Mouse (Mus musculus): ENCODE data around the gene Gm28044. TPM values are rescaled to one million over a fixed set of nuclear protein-coding genes. Genes with fewer than 3 reads are reported as not detected.
"Not testable (repeated sequence)": the region's sequence is repeated elsewhere in the genome, so short reads cannot be mapped to it uniquely, and the experiment has no call there.

The Gm28044 gene
- 0.41 and 0.58 TPM in 2 replicates for polyA plus RNA-seq (2014; fragmentation: Nextera tagmentation; extraction: Ambion mirVana)

GRCm38 (mm10) chr13:67360131-67360744 is at the start of gene Gm28044, which contains the start of gene Zfp953:
Gene Gm28044 (minus strand): TSS chr13:67360536.
Gene Zfp953 (minus strand): TSS chr13:67360605.
- ATAC-seq (replicated peaks; ENCODE audit: low FRiP score) = peak; percentile 84
- Histone ChIP-seq H3K4me3 (ENCODE audit: low read depth, low read length) (peak within 1 kb of the TSS; percentile 55), H3K27ac (ENCODE audit: low read depth, low read length) (no peak within 1 kb of the TSS), H3K4me2 (peak within 1 kb of the TSS; percentile 64), H3K36me3 (ENCODE audit: control insufficient read depth, insufficient read depth, low read length) (no peaks in the 10 kb centered on the region), H3K9ac (ENCODE audit: low read depth, low read length) (peak within 1 kb of the TSS; percentile 65), H3K9me3 (ENCODE audit: control insufficient read depth, low read length) (no peaks in the 10 kb centered on the region), H3K4me1 (replicated peaks; ENCODE audit: control insufficient read depth, insufficient read depth, low read length) (no peaks in the 10 kb centered on the region), H3K27me3 (replicated peaks; ENCODE audit: control insufficient read depth, insufficient read depth, low read length) (no peaks in the 10 kb centered on the region)
- WGBS = under 1% methylated on average over 15 of the region's 15 CpGs
- peak; percentile 80 for DNase-seq (ENCODE audit: low spot score)

DNA sequence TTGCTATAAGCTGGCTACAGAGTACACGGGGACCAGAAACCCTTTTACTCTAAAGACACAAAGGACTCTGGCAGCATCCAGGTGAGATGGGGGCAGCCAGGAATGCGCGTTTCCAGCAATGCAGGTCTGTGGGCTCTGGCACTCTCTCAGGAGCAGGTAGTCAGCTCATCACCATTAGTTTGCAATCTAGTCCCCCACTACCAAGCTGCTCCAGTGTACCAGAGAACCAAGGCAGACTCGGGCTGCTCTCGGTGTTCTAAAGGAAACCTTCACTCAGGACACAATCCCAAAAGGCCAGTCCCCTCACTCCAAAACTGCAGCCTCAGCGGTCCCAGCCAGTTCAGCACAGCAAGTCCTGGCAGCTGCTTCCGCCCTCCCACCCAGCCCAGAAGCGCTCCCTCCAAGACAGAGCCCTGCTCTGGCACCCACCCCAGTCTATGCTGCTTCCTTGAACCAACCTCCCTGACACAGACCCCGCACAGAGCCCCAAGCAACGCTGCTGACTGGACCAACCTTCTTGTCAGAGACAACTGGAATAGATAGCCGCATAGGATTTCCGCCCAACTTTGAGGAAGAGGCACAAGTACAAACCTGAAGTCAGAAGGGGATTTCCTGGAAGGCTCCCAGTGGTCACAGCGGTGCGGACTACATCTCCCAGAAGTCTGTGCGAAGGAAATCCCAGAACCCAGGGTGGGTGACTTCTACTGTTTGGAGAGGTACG is 39.0 kb upstream of the Gm28044 start, which contains the start of gene Zfp429:
TSS of gene Zfp429 (minus strand) at position 637 of the 721 bp plus-strand sequence.
- WGBS = 4% methylated on average over 14 of the region's 16 CpGs
- peak; percentile 78 for DNase-seq (ENCODE audit: low spot score)
- H3K27me3 ChIP-seq (replicated peaks; ENCODE audit: control insufficient read depth, insufficient read depth, low read length) = not testable (repeated sequence)

GRCm38 (mm10) chr13:67376255-67376654 is 15.9 kb upstream of the Gm28044 start:
- 62% methylated on average over 3 of the region's 3 CpGs for WGBS
- not testable (repeated sequence) for H3K27me3 ChIP-seq (replicated peaks; ENCODE audit: control insufficient read depth, insufficient read depth, low read length); DNase-seq (ENCODE audit: low spot score); H3K9me3 ChIP-seq (ENCODE audit: control insufficient read depth, low read length); H3K9ac ChIP-seq (ENCODE audit: low read depth, low read length); H3K36me3 ChIP-seq (ENCODE audit: control insufficient read depth, insufficient read depth, low read length); H3K4me1 ChIP-seq (replicated peaks; ENCODE audit: control insufficient read depth, insufficient read depth, low read length); H3K4me2 ChIP-seq; H3K4me3 ChIP-seq (ENCODE audit: low read depth, low read length); ATAC-seq (replicated peaks; ENCODE audit: low FRiP score); H3K27ac ChIP-seq (ENCODE audit: low read depth, low read length)

More for the DNA sequence above, 39.0 kb upstream of the Gm28044 start, which contains the start of gene Zfp429:
- not testable (repeated sequence) for H3K36me3 ChIP-seq (ENCODE audit: control insufficient read depth, insufficient read depth, low read length); H3K27ac ChIP-seq (ENCODE audit: low read depth, low read length); H3K9me3 ChIP-seq (ENCODE audit: control insufficient read depth, low read length); H3K4me1 ChIP-seq (replicated peaks; ENCODE audit: control insufficient read depth, insufficient read depth, low read length)
- peak within 1 kb of the TSS; percentile 64 for H3K4me3 ChIP-seq (ENCODE audit: low read depth, low read length)
- peak within 1 kb of the TSS; percentile 58 for H3K9ac ChIP-seq (ENCODE audit: low read depth, low read length)
- H3K4me2 ChIP-seq = peak within 1 kb of the TSS; percentile 63
- peak; percentile 94 for ATAC-seq (replicated peaks; ENCODE audit: low FRiP score)

- H3K36me3 ChIP-seq (ENCODE audit: control insufficient read depth, insufficient read depth, low read length); H3K27ac ChIP-seq (ENCODE audit: low read depth, low read length); H3K4me1 ChIP-seq (replicated peaks; ENCODE audit: control insufficient read depth, insufficient read depth, low read length); H3K27me3 ChIP-seq (replicated peaks; ENCODE audit: control insufficient read depth, insufficient read depth, low read length); H3K9me3 ChIP-seq (ENCODE audit: control insufficient read depth, low read length): not testable (repeated sequence)
- peak within 1 kb of the TSS; percentile 60 for H3K9ac ChIP-seq (ENCODE audit: low read depth, low read length)
- ATAC-seq (replicated peaks; ENCODE audit: low FRiP score) = peak; percentile 97
- peak; percentile 71 for DNase-seq (ENCODE audit: low spot score)
- peak within 1 kb of the TSS; percentile 68 for H3K4me2 ChIP-seq
- 9% methylated on average over 14 of the region's 15 CpGs for WGBS
- peak within 1 kb of the TSS; percentile 59 for H3K4me3 ChIP-seq (ENCODE audit: low read depth, low read length)
These were observed 14.9 kb upstream of the Gm28044 start, which contains the start of the genes Gm28041 and Zfp456 for GRCm38 (mm10) chr13:67375050-67375911. Gene Gm28041 (minus strand): TSS chr13:67375733. Gene Zfp456 (minus strand): TSS chr13:67375810.

DNA sequence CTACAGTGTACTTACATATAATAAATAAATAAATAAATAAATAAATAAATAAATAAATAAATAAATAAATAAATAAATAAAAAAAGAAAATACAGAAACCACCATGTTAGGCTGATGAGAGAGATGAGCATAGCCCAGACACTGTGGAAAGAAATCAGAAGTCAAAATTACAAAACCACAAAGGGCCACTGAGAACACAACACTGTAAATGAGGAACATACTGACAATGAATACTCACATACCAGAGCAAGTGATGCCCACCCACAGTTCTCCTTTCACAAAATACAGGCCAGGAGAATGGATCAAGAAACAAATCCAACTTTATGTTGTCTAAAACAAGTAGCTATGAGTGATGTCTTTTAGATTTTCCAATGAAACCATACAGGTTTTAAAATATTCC is 8.5 kb downstream of the Gm28044 start:
- Histone ChIP-seq H3K4me3 (ENCODE audit: low read depth, low read length) (no peak overlapping the region), H3K4me2 (no peak overlapping the region), H3K4me1 (replicated peaks; ENCODE audit: control insufficient read depth, insufficient read depth, low read length) (no peaks in the 10 kb centered on the region), H3K9me3 (ENCODE audit: control insufficient read depth, low read length) (no peaks in the 10 kb centered on the region), H3K27ac (ENCODE audit: low read depth, low read length) (no peak overlapping the region), H3K36me3 (ENCODE audit: control insufficient read depth, insufficient read depth, low read length) (no peaks in the 10 kb centered on the region), H3K9ac (ENCODE audit: low read depth, low read length) (no peak overlapping the region), H3K27me3 (replicated peaks; ENCODE audit: control insufficient read depth, insufficient read depth, low read length) (no peaks in the 10 kb centered on the region)
- DNase-seq (ENCODE audit: low spot score) = no peak
- ATAC-seq (replicated peaks; ENCODE audit: low FRiP score) = no peak

DNA sequence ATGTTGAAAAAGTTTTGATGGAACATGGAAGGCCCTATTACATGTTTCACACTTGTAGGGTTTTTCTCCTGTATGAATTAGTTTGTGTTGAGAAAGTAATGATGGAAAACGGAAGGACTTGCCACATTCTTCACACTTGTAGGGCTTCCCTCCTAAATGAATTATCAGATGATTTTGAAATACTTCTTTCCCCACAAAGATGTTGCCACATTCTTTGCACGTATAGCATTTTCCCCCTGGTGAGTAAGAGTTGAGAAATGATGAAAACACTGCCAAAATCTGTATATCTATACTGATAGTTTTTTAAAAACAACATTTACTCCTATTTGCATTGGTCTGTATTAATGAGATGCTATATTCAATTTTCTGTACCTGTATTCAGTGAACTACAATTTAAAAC is 16.9 kb downstream of the Gm28044 start:
- Histone ChIP-seq H3K4me3 (ENCODE audit: low read depth, low read length) (no peak overlapping the region), H3K4me2 (no peak overlapping the region), H3K9ac (ENCODE audit: low read depth, low read length) (no peak overlapping the region), H3K27ac (ENCODE audit: low read depth, low read length) (no peak overlapping the region), H3K9me3 (ENCODE audit: control insufficient read depth, low read length) (no peaks in the 10 kb centered on the region), H3K36me3 (ENCODE audit: control insufficient read depth, insufficient read depth, low read length) (peaks cover 6% of the 10 kb centered on the region), H3K4me1 (replicated peaks; ENCODE audit: control insufficient read depth, insufficient read depth, low read length) (no peaks in the 10 kb centered on the region), H3K27me3 (replicated peaks; ENCODE audit: control insufficient read depth, insufficient read depth, low read length) (no peaks in the 10 kb centered on the region)
- 90% methylated on average over 2 of the region's 2 CpGs for WGBS
- no peak for ATAC-seq (replicated peaks; ENCODE audit: low FRiP score)
- no peak for DNase-seq (ENCODE audit: low spot score)

- H3K36me3 ChIP-seq (ENCODE audit: control insufficient read depth, insufficient read depth, low read length) = no peaks in the 10 kb centered on the region; the same call in 1 of the 2 replicates
- WGBS = 62% methylated on average over 1 of the region's 1 CpGs
- H3K9ac ChIP-seq (ENCODE audit: low read depth, low read length) = peak overlapping the region; percentile 37; the same call in 1 of the 2 replicates
- 0 out of 2 replicates have a peak, but pooled peaks cover 5% of the 10 kb centered on the region for H3K4me1 ChIP-seq (replicated peaks; ENCODE audit: control insufficient read depth, insufficient read depth, low read length)
- peak overlapping the region; percentile 62 for H3K4me3 ChIP-seq (ENCODE audit: low read depth, low read length)
- ATAC-seq (replicated peaks; ENCODE audit: low FRiP score) = 0 out of 2 replicates have a peak, but pooled peaks have one; percentile 6
- H3K4me2 ChIP-seq = peak overlapping the region; percentile 60
- no peak overlapping the region for H3K27ac ChIP-seq (ENCODE audit: low read depth, low read length)
- no peaks in the 10 kb centered on the region for H3K27me3 ChIP-seq (replicated peaks; ENCODE audit: control insufficient read depth, insufficient read depth, low read length)
- DNase-seq (ENCODE audit: low spot score) = no peak
- no peaks in the 10 kb centered on the region; the same call in 1 of the 2 replicates for H3K9me3 ChIP-seq (ENCODE audit: control insufficient read depth, low read length)
These were observed 27.5 kb downstream of the Gm28044 start for GRCm38 (mm10) chr13:67332877-67333276.

All from liver, embryonic 11.5 days (tissue).